Mouse (Mus musculus) cerebellum, adult 2 months (tissue): ENCODE measurements around the gene Slc26a9.

ENCODE experiments used
- CTCF ChIP-seq: fragments of 200-500 bp; IDR thresholded peaks from 2 replicates; pipeline ENCODE4 v1.5.1; 2011; ENCODE audit warnings: low read depth, mild to moderate bottlenecking, control low read depth, low read length, moderate library complexity, borderline replicate concordance; ENCODE audit not compliant: insufficient read depth
- POLR2A ChIP-seq: fragments of 200-500 bp; IDR thresholded peaks from 2 replicates; pipeline ENCODE4 v1.6.1; 2011; ENCODE audit warnings: low read length, control low read depth, borderline replicate concordance; ENCODE audit not compliant: insufficient read depth

- TF ChIP-seq CTCF, result no peak
- TF ChIP-seq POLR2A, result no peak
These were observed 9.1 kb upstream of the Slc26a9 start for GRCm38 (mm10) chr1:131734657-131735273.
